In the genomic region with DNA sequence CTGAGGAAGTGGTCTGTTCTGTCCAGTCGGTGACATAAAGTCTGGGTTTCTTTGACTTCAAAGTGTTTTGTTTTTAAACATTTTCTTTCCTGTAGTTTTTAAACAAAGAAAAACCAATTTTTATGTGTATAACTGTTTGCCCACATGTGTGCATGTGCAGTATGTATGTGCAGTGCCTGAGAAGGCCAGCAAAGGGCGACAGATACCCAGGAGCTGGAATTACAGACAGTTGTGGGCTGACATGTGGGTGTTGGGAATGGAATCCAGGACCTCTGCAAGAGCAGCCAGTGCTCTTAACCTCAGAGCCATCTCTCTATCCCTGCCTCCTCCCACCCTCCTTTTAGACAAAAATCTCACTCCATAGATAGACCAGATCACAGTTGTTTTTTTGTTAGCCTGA, we compare ENCODE assay signal across 18 mouse cellular contexts.
DNase-seq lines count a peak whose midpoint lies in the region; TF ChIP-seq lines count a peak whose summit lies in the region.
"Had no signal": no experiment of that assay in that cellular context is flagged by ENCODE, and none has a peak within 500 bp of the region (broad histone marks: within the 10 kb centered on the region; RNA-seq: fewer than 3 reads in every experiment).

No protein-coding gene starts in this region.

- no peaks in the 10 kb centered on the region for H3K27me3 ChIP-seq in E14TG2a.4 (ENCODE audit: insufficient read depth, low read length)
- H3K27me3 ChIP-seq: embryonic facial prominence, embryonic 12.5 days; forebrain, embryonic 13.5 days; forebrain, embryonic 15.5 days; Patski had no signal

- DNase-seq in ES-CJ7 (ENCODE audit: low read depth, low spot score) (peak; percentile 52), ZHBTc4 (ENCODE audit: low read depth, low spot score) (peak; percentile 69)
- DNase-seq in Muller cell, postnatal 12 days (ENCODE audit: inconsistent ontology term) = no peak
- DNase-seq in heart, adult 9 months (ENCODE audit: low spot score in 2 of 2) = no peak
- DNase-seq: adrenal gland, adult 8-10 months; adrenal gland, postnatal 14 days; adrenal gland, postnatal 36 days; cerebellum, adult 11-12 months; cerebellum, adult 2 months; cerebellum, adult 9-10 months; cerebellum, postnatal 25 days; forebrain, postnatal 0 days had no signal

- no peaks in the 10 kb centered on the region; the same call in 1 of the 2 replicates for H3K36me3 ChIP-seq in E14TG2a.4 (ENCODE audit: insufficient read depth, low read length)
- H3K36me3 ChIP-seq: embryonic facial prominence, embryonic 10.5 days; embryonic facial prominence, embryonic 12.5 days; forebrain, embryonic 15.5 days had no signal

- peaks cover 16% of the 10 kb centered on the region for H3K4me1 ChIP-seq in E14TG2a.4 (replicated peaks; ENCODE audit: low read depth, low read length)
- H3K4me1 ChIP-seq: embryonic facial prominence, embryonic 12.5 days; forebrain, embryonic 13.5 days had no signal

- TF ChIP-seq CTCF in E14TG2a.4 (conservative IDR thresholded peaks at IDR 0.05; ENCODE audit: low read length) = peak; percentile 87

- no peak overlapping the region for H3K4me3 ChIP-seq in E14TG2a.4 (replicated peaks; ENCODE audit: low read length)
- H3K4me3 ChIP-seq: embryonic facial prominence, embryonic 10.5 days; embryonic facial prominence, embryonic 12.5 days; forebrain, embryonic 13.5 days; forebrain, embryonic 15.5 days had no signal

- H3K9me3 ChIP-seq in E14TG2a.4 (ENCODE audit: low read length) = no peaks in the 10 kb centered on the region
- H3K9me3 ChIP-seq: embryonic facial prominence, embryonic 10.5 days; embryonic facial prominence, embryonic 12.5 days; forebrain, embryonic 15.5 days had no signal

Comparison
In these comparisons a context has a peak if more than half of its experiments do, and no peak if none do; other contexts are left out.
1. DNase-seq: peak in ES-CJ7 (single experiment) and ZHBTc4 (single experiment); none in Muller cell, postnatal 12 days (single experiment) and heart, adult 9 months (0 of 2).